Mouse (Mus musculus) monocyte, adult 2 months (primary cell): ENCODE results near the gene Gm20388.
A peak's percentile ranks its signal among the peaks of the same experiment; 100 is the strongest.
"Not testable (repeated sequence)": the region's sequence is repeated elsewhere in the genome, so short reads cannot be mapped to it uniquely, and the experiment has no call there.

Source experiments
- DNase-seq, 2 experiments: peaks; one replicate each; pipeline ENCODE4 v3.0.0; 2022; ENCODE audit warnings: low spot score in 2 of 2, low read depth in 1 of 2

The Gm20388 gene

DNA sequence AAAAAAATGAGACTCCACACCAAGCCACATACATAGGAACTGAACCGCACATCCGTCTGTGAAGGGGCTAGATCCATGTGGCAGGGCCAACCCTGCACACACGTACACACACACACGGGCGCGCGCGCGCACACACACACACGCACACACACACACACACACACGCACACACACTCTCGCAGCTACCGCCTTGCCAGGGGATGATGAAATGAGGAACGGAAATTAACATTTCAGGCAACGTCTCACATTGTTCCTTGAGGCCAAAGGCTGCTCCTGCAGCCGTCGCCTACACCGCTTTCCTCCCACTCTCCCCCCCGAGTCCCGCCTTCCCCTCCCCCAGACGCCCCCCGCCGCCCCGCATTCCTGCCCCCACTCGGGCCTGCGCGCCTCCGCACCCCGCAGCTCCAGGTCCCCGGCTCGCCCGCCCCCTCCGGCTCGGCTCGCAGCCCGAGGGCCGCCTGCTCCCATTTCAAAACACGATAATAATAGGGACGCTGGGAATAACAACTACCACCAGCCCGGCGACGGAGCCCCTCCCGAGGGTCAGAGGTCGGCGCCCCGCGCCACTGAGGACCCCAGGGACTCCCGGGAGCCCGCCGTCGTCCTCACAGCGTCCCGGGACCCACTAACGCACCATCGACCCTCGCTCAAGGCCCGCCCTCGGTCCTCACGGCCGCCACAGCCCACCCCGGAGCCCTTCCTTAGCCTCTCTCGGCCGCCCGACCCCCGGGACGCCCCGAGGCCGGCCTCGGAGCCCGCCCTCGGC is 3130.6 kb downstream of the Gm20388 start:
- DNase-seq, result peak in 1 of 2 experiments; percentile 47

DNA sequence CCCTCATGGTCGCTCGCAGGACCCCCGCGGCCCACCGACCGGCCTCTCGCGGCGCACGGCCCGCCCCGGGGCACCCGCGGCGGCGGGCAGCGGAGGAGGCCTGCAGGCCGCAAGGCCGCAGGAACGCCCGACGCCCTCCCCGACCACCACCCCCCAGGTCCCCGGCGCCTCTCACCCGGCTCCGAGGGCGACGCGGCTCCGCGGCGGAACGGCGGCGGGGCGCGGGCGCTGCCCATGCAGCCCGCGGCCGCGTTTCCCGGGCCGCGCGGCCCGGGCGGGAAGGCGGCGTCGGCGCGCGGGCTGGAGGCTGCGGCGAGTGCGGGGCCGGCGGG is 3131.1 kb downstream of the Gm20388 start:
- DNase-seq, result no peak

DNA sequence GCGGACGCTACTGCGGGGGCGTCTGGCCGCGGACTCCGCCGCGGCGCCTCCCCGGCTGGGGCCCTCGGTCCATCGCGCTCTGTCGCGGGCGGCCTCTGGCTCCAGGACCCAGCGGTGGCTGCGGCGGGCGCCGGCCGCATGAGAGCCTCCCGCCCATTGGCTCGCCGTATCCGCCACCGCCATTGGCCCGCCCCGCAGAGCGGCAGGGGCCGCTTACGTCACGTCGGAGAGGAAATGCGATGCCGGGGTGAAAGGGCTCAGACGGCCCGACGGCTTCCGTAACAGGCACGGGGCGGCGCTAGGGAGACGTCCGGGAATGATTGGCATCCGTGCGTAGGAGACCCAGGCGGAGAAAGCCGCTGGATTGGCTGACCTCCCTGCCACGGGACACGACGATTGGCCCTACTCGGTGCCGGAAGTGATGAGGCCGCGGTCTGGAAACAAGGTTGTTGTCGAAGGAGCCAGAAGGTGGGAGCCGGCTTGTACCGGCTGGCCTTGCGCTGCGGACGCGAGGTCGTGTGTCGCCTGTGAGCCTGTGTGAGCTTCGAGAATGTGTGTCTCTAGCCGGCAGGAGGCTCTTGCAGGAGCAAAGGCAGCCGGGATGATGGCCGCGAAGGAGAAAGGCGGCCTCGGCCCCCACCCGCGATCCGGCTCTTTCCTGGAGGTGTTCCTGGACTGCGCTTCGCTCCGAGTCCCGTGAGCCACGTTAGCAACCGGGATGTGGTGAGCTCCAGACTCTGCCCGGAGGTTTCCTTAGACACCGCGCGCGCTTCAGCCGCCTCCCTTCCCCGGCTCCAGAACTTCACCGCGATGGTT is 3131.7 kb downstream of the Gm20388 start, which contains the start of gene Ankrd11:
Ankrd11 (minus strand) TSS at position 120 of the 816 bp plus-strand sequence.
- DNase-seq, result peak; percentile 99

DNA sequence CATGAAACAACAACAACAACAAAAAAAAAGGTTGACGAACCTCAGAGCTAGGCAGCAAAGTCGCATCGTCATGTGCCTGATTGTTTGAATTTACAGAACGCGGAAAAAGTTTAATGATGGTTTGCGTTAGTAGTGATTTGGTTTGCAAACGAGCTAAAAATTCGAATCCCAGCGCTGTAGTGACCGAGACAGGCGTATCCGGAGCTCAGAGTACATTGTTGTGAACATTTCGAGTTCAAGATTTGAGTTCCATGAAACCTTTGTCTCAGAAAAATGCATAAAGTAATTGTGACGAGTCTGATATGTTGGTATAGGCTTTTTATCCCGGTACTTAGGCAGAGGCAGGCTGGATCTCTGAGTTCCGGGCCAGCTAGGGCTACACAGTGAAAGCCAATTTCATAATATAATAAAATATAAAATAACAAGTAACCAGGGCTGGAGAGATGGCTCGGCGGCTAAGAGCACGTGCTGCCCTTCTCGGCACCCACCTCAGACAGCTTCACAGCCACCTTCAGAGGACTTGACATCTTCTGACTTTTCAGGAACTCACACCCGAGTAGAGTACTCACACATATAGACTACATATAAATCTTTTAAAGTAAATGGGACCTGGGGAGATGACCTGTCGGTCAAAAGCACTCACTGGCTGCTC is 3132.5 kb downstream of the Gm20388 start:
- DNase-seq, result no peak

DNA sequence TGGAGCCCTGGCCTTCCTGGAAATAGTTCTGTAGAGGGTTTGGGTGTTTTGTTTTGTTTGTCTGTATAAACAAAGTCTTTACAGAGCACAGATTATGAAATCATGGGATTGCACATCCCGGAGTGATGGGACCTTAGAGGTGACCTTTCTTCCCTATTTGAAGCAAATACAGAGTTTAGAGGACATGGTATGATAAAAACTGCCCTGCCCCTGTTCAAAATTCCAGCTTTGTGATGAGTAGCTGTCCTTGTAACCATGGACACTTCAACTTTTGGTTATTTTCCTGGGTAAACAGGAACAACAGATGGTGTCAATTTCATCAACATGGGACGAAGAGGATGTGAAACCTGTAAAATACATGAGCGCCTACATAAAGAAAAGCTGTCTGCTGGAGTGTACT is 3133.3 kb downstream of the Gm20388 start:
- DNase-seq, result peak; percentile 55 to 70

DNA sequence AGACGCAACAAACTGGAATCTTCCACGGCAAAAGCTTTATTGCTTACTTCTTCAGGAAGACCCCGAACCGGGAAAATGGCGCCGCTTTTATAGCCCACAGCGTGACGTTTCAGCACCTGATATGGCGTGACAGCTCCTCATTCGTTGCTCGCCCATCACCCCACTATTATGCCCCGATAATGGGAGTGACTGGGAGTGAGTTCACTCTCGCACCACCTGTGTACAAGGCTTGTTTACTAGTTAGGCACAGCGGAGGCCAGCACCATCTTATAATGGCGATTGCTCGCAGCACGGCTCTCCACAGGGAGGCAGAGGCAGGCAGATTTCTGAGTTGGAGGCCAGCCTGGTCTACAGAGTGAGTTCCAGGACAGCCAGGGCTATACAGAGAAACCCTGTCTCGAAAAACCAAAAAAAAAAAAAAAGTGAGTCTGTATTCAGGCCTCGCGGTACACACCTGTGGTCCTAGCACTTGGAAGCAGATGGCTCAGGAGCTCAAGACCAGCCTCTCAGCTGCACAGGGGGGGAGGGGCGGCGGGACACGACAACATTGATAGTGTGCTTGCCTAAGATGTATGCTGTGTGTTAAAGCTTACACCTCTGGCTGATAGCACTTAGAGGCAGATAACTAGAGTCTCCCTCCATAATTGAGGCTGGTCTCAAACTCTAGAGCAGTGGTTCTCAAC is 3134.2 kb downstream of the Gm20388 start:
- not testable (repeated sequence) for DNase-seq

DNA sequence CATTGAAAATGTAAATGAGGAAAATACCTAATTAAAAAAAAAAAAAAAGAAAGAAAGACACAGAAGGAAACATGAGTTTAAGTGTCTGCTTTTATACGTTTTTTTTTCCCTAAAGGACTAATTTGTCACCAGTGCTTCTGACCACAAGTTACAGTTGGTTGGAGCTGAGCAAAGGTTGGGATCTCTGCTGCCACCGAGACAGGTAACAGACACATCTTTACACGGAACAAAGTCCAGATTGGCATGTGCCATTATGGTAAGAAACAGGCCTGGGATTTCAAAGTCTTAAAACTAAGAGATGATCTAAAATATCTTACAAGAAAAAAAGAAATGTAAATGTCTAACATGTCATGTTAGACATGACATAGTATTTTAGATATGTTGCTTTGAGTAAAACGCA is 3136.1 kb downstream of the Gm20388 start:
- no peak for DNase-seq

DNA sequence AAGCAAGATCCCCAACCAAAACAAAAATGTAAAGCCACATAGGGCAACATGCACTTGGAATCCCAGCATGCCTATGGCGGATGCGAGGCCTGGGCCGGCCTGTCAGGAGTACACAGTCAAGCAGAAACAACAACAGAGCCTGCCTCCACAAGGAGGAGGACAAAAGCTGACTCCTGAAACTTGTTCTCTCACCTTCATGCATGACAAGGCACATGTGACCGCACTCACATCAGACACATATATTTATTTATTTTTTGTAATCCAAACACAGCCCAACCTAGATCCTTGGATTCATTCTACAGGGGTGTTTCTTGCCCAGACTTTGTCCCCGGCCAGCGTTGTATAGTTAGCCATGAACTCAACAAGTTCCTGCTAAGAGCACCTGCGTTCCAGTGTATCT is 3137.2 kb downstream of the Gm20388 start:
- DNase-seq, result no peak

DNA sequence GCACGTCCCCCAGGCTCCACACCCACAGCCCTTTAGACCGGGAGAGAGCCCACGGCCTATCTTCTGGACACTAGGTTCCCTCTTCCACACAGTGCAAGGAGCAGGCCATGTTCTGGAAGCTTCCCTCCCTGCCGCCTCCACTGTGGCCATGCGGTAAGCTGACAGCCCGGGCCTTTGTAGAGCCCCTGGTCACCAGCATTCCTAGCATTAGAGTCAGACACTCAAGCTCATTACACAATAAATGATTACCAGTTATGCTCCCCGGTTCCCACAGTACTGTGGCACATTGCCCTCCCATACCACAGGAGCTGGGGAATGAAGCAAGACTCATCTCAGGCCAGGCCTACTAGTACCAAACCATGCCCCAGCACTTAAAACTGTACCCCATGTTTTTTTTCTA is 3137.8 kb downstream of the Gm20388 start:
- DNase-seq, result no peak

DNA sequence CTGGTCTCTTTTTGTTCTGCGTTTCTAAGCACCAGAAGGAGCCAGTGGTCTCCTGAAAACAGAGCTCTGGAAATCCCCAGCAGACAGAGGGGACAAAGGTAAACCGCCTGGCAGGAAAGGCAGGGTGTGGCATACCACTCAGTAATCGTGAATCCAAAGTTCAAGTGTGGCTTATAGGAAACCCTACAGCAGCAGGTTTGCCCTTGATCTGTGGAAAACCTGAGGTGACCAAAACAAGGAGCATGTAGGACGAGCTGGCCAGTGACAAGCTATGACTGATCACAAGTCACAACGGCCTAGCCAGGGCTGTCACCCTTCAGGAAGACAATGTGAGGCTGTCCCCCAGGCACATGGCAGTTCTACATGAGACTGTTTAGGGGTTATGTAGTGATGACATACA is 3140.8 kb downstream of the Gm20388 start:
- no peak for DNase-seq

DNA sequence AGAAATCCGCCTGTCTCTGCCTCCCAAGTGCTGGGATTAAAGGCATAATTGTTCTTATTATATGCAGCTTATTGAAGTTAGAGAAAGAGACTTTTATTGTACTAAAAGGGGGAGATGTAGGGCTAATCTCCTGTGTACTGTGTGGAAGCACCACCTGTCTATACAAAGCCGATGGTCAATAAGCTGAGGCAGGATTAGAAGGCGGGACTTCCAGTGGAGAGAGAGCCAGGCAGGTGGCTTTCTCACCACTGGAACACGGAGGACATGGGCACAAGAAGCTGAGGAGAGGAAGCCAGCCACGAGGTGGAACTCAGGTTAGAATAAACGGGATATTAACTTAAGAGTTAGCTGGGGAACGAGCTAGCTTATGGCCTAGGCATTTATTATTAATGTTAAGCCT is 3152.1 kb downstream of the Gm20388 start, which contains the start of gene Spg7:
Spg7 (plus strand) TSS at position 222 of the 400 bp plus-strand sequence.
- DNase-seq, result no peak

DNA sequence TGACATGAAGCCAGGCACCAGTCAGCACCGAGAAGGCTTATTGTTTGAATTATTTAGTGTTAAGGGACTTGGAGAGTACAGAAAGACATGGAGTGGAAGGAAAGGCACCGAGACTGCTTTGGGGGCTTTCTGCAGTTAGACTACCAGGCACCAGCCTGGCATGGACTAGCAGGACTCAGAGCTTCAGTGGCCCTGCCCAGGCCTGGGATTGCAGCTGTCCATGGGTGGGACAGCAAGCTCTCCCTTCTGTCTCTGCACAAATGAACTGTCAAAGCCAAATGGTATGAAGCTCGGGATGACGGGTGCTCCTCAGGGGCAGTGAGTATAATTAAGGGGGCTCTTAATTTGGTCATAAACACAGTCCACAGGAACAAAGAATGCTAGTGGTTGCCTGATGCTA is 3153.4 kb downstream of the Gm20388 start:
- DNase-seq, result no peak

DNA sequence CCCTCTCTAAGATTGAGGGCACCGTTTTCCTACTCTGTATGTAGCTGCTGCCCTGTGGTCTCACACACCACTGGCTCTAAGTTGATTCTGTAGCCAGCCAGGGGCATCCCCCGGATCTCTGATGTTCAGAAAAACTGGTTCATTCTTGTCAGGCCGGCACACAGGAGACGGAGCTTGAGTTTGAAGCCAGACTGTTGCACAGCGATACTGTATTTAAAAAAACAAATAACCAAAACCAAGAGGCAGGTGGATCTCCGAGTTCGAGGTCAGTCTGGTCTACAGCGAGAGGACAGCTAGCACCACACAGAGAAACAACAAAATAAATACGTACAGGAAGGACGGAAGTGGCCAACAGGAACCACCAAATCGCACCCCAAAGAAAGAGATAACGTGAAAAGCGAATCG is 3154.2 kb downstream of the Gm20388 start:
- no peak for DNase-seq

DNA sequence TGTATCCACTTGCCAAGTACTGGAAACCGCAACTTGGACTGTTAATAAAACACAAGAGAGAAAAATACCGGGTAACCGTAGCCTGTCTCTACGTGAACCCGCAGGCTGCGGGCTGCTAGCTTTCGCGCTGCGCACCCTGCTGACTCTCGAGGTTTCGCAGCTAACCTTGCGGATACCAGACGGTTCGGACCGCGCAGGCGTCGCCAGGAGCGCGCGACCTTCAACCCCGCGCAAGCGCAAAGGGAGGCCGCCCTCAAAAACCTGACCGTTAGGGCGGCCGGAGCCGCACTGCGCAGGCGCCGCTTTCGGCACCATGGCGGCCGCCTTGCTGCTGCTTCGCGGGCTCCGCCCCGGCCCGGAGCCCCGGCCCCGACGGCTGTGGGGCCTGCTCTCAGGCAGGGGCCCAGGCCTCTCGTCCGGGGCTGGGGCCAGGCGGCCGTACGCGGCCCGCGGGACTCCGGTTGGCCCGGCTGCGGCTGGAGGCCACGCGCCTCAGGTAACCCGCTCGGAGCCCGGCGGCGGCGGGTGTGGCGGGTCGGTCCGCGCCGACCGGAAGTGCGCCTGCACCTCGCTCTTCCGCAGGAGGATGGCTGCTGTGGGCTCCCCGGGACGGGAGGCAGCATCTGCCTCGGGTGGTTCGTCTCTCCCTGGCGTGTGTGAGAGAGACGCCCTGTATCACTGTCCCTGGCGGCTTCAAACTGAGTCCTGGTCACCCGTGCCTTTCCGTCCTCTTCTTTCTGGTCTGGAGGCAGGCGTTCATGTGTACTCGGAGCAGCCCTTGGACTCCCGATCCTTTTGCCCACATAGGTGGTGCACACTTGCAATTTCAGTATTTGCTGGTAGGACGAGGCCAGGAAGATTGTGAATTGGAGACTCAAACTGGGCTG is 3154.8 kb downstream of the Gm20388 start:
- DNase-seq, result peak; percentile 82 to 88

DNA sequence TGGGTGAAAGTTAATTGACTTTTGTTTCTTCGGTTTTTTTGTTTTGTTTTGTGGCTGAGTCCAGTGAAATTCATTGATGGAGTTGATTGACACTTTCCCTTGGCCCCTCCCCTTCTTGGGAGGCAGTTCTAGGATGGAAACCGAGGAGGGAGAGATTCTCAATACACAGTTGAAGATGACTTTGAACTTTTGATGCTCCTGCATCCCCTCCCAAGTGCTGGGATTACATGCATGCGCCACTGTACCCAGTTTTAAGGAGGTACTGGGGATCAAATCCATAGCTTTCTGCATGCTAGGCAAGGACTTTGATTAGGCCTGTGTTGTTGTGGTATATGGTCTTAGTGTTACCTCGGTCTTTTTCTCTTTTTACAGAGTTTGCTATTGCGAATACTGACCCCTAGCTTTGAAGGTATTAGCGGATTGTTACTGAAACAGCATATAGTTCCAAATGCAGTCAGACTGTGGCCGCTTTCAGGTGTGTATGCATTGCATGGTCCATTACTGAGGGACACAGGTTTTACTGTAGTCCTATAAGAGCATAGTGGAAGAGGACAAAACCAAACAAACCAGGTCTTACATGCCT is 3155.6 kb downstream of the Gm20388 start:
- DNase-seq, result no peak

DNA sequence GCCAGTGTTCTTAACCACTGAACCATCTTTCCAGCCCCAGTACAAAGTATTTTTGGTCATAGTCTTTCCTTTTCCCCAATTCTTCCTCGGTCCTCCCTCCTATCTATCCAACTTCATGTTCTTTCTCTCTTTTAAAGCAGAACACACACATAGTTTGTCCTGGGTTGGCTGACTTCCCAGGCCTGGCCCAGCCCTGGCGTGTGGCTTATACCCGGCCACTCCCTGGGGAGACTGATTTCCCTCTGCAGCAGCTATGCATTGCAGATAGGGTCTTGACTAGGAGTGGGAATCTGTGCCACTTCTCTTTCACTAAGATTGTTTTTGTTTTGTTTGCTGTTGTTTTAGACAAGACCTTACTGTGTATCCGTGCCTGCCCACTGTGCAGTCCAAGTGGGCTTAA is 3160.5 kb downstream of the Gm20388 start:
- DNase-seq, result no peak

DNA sequence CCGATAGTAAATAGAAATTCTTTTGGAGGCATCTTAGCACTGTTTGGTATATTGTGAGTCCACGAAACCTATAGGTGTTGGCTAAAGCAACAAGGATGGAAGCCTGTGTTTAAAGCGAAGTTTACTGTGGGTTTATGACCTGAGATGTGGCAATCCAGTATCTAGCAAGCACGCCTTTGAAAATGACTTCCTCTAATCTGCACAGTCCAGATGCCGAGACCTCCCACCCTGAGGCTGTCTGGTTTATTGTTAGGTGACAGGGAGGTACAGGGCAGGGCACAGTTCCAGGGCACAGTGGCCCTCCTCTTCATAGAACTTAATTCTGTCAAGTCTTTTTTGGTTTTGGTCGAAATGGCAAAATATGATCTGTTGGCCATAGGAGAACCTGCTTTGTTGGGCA is 3166.6 kb downstream of the Gm20388 start:
- DNase-seq, result no peak

DNA sequence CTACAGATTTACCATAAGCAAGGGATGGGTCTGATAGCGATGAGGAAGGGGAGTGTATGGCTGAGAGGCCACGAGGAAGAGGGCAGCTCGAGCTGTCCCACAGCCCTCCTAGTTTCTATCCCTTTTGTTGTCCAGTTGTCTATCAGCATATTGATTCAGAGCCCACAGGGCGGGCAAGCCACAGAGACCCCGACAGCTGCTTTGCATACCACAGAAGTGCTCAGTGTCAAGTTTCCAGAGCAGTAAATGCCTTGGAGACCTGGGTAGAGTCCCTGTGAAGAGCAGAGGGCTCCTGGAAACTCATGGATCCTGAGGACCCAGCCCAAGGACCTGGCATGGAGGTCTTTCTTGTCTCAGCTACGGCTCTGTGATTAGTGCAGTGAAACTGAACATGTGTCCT is 3172.4 kb downstream of the Gm20388 start:
- DNase-seq, result no peak

DNA sequence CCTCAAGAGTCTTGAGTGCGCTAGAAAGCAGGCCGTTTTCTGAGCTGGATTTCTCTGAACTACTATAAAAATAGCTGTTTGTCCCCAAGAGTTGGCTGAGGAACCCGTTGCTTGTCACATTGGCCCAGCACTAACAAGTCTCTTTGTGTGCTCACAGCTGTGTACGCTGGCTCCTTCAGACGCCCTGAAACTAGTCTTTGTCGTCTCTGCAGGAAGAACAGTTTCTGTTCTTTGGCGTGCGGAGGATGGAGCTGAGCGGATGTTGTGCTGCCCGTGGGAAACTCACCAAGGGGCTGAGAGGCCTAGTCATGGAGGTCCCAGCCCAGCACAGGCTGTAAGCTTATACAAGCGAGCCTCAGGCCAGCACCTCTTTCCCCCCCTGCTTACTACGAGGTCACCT is 3173.0 kb downstream of the Gm20388 start:
- DNase-seq, result no peak

DNA sequence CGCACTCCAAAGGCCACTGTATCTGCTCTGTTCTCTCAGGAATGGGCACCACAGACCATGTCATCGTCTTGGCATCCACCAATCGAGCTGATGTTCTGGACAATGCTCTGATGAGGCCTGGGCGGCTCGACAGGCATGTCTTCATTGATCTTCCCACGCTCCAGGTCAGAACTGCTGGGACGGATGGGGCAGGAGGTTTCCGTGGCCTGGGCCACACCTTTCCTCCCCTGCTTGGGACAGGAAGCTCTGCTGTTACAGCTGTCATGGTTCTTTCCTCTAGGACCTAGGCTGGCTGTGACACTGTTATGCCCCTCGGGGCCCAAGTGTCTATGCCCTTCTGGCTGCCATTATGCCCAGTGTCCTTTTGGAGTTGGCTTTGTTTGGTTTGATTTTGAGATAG is 3176.6 kb downstream of the Gm20388 start:
- no peak for DNase-seq
